Mouse (Mus musculus): ENCODE data around the gene Gm10220. TPM values are rescaled to one million over a fixed set of nuclear protein-coding genes. Genes with fewer than 3 reads are reported as not detected.

Gene Gm10220
- polyA plus RNA-seq (2014; fragmentation: Illumina TruSeq; extraction: RNeasy Lipid Tissue Mini Kit (QIAGEN cat#74804); ENCODE audit: low read depth, low replicate concordance): 0.12 TPM

DNA sequence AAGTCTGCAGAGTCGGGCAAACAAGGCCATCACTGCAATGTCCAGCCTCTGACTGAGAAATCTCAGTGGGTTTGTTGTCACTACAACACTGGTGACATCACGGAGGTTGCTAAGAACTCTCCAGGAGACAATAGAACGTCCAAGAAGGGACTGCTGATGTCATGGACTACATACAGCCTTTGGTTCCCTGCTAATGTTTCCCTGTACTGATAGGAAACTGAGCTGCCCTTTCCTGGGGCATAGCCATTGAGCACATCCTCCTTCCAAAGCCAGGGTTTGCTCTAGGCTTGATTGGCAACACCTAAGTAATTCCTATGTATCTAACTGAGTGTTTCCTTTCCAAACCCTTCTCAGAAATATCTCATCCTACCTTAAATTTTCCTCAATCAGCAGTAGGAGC is at the start of gene Gm10220:
Gm10220 (minus strand) TSS at position 101 of the 400 bp plus-strand sequence.

DNA sequence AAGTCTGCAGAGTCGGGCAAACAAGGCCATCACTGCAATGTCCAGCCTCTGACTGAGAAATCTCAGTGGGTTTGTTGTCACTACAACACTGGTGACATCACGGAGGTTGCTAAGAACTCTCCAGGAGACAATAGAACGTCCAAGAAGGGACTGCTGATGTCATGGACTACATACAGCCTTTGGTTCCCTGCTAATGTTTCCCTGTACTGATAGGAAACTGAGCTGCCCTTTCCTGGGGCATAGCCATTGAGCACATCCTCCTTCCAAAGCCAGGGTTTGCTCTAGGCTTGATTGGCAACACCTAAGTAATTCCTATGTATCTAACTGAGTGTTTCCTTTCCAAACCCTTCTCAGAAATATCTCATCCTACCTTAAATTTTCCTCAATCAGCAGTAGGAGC is 16.0 kb downstream of the Gm10220 start, which contains the start of gene 5031410I06Rik:
5031410I06Rik (minus strand) TSS at position 101 of the 400 bp plus-strand sequence.

DNA sequence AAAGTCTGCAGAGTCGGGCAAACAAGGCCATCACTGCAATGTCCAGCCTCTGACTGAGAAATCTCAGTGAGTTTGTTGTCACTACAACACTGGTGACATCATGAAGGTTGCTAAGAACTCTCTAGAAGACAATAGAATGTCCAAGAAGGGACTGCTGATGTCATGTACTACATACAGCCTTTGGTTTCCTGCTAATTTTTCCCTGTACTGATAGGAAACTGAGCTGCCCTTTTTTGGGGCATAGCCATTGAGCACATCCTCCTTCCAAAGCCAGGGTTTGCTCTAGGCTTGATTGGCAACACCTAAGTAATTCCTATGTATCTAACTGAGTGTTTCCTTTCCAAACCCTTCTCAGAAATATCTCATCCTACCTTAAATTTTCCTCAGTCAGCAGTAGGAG is 32.0 kb downstream of the Gm10220 start, which contains the start of gene Gm10471:
Gm10471 (minus strand) TSS at position 101 of the 400 bp plus-strand sequence.

Other genes starting within 250 kb of the Gm10220 start
- 0.20 TPM for gene Gm21663, start 179.0 kb downstream of the Gm10220 start, polyA plus RNA-seq (2014; fragmentation: Illumina TruSeq; extraction: RNeasy Lipid Tissue Mini Kit (QIAGEN cat#74804); ENCODE audit: low read depth, low replicate concordance)
- 0.32 TPM for gene Gm21671, start 167.0 kb downstream of the Gm10220 start, polyA plus RNA-seq (2014; fragmentation: Illumina TruSeq; extraction: RNeasy Lipid Tissue Mini Kit (QIAGEN cat#74804); ENCODE audit: low read depth, low replicate concordance)
- not detected for gene Gm21680, start 148.8 kb downstream of the Gm10220 start, polyA plus RNA-seq (2014; fragmentation: Illumina TruSeq; extraction: RNeasy Lipid Tissue Mini Kit (QIAGEN cat#74804); ENCODE audit: low read depth, low replicate concordance)
- not detected for gene Gm21698, start 132.8 kb downstream of the Gm10220 start, polyA plus RNA-seq (2014; fragmentation: Illumina TruSeq; extraction: RNeasy Lipid Tissue Mini Kit (QIAGEN cat#74804); ENCODE audit: low read depth, low replicate concordance)
- not detected for gene Gm1979, start 116.6 kb downstream of the Gm10220 start, polyA plus RNA-seq (2014; fragmentation: Illumina TruSeq; extraction: RNeasy Lipid Tissue Mini Kit (QIAGEN cat#74804); ENCODE audit: low read depth, low replicate concordance)
- not detected for gene Gm5862, start 98.5 kb downstream of the Gm10220 start, polyA plus RNA-seq (2014; fragmentation: Illumina TruSeq; extraction: RNeasy Lipid Tissue Mini Kit (QIAGEN cat#74804); ENCODE audit: low read depth, low replicate concordance)
- 0.10 TPM for gene Speer4a, start 81.9 kb downstream of the Gm10220 start, polyA plus RNA-seq (2014; fragmentation: Illumina TruSeq; extraction: RNeasy Lipid Tissue Mini Kit (QIAGEN cat#74804); ENCODE audit: low read depth, low replicate concordance)
- gene Gm7347, start 62.8 kb downstream of the Gm10220 start, polyA plus RNA-seq (2014; fragmentation: Illumina TruSeq; extraction: RNeasy Lipid Tissue Mini Kit (QIAGEN cat#74804); ENCODE audit: low read depth, low replicate concordance): not detected
- not detected for gene Gm10471, start 32.1 kb downstream of the Gm10220 start, polyA plus RNA-seq (2014; fragmentation: Illumina TruSeq; extraction: RNeasy Lipid Tissue Mini Kit (QIAGEN cat#74804); ENCODE audit: low read depth, low replicate concordance)
- 0.21 TPM for gene 5031410I06Rik, start 16.1 kb downstream of the Gm10220 start, polyA plus RNA-seq (2014; fragmentation: Illumina TruSeq; extraction: RNeasy Lipid Tissue Mini Kit (QIAGEN cat#74804); ENCODE audit: low read depth, low replicate concordance)
- gene Gm7361, start 136.3 kb upstream of the Gm10220 start, polyA plus RNA-seq (2014; fragmentation: Illumina TruSeq; extraction: RNeasy Lipid Tissue Mini Kit (QIAGEN cat#74804); ENCODE audit: low read depth, low replicate concordance): 0.10 TPM

All from adipose tissue, adult 10 weeks (tissue).